Mouse (Mus musculus) mesoderm, embryonic 11.5 days (tissue): ENCODE results near the gene BC147527.
A peak's percentile ranks its signal among the peaks of the same experiment; 100 is the strongest.
"Not testable (repeated sequence)": the region's sequence is repeated elsewhere in the genome, so short reads cannot be mapped to it uniquely, and the experiment has no call there.

Experiments used
- DNase-seq: peaks from one replicate; pipeline ENCODE4 v3.0.0-alpha.2; 2012; ENCODE audit warnings: low read depth, low spot score

BC147527 gene

DNA sequence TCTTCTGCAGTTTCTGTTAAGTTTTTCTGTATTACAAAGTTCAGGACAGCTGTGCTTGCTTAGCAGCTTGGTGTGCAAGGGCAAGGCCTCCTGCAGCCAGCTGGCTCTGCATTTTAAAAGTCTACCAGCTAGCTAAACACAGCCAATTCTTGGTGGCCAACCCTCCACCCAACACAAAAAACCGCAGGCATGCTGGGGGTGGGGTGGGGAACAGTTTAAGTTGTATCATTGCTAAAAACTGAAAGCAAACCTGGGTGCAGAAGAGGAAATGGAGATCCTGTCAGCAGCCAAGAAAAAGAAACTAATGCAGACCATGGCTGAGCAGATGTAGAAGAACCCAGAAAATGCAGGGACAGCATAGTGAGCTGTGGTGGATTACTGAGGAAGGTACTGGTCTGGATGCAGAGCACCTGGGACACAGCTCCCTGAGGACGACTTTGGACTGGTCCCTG is at the start of gene BC147527:
Gene BC147527 (plus strand): TSS at position 402 of the 452 bp plus-strand sequence.
- no peak for DNase-seq

DNA sequence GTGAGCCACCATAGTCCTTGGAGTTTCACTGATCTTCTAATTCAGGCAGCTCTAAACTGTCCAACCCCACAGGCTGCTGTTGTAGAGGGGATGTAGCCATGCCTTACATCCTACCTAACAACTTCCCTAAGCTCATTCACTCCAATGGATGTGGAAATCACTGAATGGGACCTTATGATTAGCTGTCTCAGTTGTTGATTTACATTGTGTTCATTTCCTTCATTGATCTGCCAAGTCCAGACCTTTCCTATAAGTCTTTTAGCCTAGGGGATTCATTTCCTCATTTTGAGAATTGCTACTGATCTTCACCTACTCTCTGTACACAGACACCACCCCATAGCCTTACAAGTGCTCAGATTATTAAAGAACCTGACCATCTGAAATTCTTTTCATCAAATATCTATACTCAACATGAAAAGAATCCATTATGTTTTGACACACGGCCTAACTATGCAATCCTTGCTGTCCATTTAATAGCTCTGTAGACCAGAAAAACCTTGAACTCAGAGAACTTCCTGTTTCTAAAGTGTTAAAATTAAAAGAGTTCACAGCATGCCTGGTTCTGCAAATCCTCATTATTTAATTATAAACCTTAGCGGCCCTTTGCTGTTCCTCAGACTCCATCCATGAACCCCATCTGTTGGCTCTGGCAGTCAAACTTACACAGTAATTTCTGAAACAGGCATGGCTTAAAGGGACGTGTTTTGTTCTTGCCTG is 48.8 kb upstream of the BC147527 start:
- not testable (repeated sequence) for DNase-seq

DNA sequence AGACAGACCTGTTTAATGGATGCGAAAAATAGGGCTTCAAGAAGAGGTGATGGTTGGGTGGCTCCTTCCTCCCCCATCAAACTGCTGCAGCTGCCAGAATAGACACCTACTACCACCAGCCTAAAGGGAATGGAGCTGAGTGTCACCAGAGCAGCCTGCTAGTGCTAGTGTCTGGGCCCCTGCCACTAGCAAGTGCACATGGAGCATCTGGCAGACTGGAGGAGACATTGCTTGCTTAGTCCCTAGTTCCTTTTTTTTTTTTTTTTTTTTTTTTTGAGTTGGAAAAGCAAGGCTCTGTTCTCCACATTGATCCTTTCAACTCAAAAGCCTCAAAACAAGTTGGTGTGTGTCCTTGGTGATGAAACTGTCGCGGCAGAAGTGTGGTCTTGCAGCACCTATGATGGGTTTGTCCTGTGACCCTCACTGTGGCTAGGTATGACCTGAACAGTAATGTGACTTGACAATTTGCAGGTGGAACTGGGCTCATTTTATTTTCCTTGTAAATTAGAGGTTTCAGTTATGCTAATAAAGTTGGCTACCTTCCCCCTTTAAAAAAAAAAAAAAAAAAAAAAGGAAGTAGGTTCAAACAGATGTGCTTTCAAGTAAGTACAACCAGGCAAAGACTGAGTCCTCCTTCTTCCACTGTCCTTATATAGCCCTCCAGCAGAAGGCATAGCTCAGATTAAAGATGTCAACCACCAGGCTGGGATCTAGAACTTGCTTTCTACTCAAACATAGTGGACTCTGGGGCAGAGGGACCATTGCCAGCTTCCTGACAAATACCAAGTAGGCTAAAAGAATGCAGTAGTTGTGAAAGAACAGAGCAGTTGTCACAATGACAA is 41.2 kb upstream of the BC147527 start:
- not testable (repeated sequence) for DNase-seq

DNA sequence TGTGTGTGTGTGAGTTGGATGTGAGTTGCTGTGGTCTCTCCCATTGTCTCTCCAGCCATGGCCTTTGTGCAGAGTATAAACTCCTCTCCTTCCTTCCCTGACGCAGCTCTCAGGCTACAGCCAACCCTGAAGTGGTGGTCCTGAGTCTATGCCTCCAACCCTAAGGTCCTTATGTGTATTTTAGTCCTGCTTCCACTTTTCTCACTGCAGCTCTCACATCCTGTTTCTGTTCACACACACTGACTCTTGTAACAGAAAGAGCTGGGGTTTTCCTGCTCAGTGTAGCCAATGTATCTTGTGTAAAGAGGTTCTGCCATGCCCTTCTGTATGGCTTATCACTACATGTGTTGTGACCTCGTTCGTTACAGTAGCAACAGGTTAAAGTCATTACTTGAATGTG is 40.5 kb upstream of the BC147527 start:
- DNase-seq, result not testable (repeated sequence)

DNA sequence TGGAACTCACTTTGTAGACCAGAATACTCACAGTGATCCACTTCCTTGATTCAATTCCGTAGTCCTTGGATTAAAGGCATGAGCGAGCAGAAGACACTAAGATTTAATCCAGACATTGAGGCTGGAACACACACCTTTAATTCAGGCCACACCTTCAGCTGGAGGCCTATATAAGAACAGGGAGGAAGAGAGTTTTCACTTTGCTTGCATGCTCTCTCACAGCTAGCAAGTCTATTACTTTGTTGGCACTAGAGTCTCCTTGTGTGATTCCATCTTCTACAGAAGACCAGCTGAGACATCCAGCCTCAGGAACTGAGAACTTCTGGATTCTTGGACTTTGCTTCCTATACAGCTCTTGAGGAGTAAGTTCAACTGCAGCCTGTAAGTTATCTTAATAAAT is 37.3 kb upstream of the BC147527 start, which contains the start of gene AF067061:
Gene AF067061 (plus strand): TSS at position 245 of the 400 bp plus-strand sequence.
- not testable (repeated sequence) for DNase-seq

DNA sequence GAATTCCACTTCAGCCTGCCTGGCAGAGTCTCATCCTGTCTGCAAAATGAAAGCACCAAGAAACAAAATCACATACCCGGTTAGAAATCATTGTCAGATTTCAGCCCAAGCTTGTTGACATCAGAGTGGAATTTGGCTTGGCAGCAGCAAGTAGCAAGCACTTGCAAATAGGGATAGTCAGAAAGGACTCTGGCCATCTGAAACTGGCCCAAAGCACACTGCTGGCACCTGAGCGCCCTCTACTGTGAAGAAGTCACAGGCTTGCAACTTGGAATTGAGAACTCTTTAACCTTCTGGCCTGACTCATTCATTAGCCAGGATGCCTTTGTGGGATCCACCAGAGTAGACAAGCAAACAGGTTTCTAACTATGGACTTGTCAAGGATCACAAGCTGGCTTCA is 22.4 kb upstream of the BC147527 start:
- DNase-seq, result not testable (repeated sequence)

DNA sequence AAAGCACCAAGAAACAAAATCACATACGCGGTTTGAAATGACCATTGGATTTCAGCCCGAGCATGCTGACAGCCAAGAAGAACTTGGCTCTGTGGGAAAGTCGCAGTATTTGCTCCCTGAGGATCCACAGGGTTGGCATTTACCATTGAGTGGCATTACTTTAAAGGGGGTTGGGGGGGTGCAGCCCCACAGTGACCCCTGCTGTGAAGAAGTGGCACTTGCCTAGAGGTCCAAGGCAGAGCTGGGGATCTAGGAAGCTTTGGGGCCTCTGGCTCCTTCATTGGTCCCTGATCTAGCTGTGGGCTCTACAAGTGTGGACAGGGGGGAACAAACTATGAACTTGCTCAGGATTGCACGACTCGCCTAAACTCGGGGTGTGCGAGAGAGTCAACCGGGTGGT is 21.4 kb upstream of the BC147527 start:
- DNase-seq, result no peak

DNA sequence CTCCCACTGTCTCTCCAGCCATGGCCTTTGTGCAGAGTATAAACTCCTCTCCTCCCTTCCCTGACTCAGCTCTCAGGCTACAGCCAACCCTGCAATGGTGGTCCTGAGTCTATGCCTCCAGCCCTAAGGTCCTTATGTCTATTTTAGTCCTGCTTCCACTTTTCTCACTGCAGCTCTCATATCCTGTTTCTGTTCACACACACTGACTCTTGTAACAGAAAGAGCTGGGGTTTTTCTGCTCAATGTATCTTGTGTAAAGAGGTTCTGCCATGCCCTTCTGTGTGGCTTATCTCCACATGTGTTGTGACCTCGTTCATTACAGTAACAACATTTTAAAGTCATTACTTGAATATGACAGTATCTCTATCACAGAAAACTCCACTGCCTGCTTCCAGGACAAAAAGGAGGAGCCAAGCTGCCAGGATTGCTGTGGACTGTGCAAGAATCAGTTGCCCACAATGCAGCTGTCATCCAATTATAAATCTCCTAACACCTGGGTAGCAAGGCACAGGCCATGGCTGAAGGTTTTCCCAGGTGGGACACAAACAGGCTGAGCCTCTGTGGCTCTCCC is 783 bp upstream of the BC147527 start:
- no peak for DNase-seq

DNA sequence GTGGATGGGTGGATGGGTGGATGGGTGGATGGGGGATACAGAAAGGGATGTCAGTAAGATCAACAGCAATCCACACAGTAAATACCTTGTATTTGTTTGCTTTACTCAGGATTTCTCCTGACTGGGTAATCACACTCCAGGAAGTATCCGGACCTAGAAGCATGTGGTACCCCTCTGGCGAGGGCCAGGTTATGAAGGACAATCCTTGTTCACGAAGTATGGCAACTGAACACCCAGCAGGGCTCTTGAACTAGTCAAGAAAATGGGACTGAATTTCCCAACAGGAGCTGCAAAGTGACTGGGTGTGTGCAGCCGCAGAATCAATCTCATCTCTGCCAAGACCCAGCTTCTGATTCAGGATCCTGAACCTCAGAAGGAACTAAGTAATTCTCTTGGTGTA is 661 bp downstream of the BC147527 start:
- no peak for DNase-seq

DNA sequence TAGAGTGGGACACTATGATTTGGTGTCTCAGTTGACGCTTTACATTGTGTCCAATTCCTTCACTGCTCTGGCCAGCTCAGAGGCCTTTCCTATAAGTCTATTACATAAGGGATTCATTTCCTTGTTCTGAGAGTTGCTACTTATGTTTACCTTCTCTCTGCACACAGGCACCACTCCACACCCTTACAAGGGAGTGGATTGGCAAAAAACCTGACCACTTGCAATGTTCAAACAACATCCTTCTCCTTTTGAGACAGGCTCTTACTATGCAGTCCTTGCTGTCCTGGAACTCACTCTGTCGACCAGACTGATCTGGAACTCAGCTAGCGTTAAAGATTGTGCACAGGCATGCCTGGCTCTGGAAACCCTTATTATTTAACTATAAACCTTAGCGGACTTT is 10.6 kb downstream of the BC147527 start:
- no peak for DNase-seq

DNA sequence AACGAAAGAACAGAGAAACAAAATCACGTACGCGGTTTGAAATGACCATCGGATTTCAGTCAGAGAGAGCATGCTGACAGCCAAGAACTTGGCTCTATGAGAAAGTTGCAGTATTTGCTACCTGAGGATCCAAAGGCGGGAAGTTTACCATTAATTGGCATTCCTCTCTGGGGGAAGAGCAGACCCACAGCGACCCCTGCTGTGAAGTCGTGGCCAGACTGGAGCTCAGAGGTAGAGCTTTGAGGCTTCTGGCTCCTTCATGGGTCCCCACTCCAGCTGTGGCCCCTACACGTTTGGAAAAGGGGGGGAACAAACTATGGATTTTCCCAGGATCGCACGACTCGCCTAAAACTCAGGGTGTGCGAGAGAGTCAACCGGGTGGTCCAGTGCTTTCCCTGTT is 13.4 kb downstream of the BC147527 start:
- peak; percentile 6 for DNase-seq

DNA sequence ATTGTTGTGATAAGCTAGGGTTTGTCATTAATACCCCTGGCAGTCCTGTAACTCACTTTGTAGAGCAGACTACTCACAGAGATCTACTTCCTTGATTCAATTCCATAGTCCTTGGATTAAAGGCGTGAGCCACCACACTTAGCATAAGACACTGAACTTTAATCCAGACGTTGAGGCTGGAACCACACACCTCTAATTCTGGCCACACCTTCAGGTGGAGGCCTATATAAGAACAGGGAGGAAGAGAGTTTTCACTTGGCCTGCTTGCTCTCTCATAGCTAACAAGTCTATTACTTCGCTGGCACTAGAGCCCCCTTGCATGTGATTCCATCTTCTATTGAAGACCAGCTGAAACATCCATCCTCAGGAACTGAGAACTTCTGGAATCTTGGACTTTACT is 16.4 kb downstream of the BC147527 start, which contains the start of gene Tcstv3:
Gene Tcstv3 (plus strand): TSS at position 301 of the 400 bp plus-strand sequence.
- not testable (repeated sequence) for DNase-seq

DNA sequence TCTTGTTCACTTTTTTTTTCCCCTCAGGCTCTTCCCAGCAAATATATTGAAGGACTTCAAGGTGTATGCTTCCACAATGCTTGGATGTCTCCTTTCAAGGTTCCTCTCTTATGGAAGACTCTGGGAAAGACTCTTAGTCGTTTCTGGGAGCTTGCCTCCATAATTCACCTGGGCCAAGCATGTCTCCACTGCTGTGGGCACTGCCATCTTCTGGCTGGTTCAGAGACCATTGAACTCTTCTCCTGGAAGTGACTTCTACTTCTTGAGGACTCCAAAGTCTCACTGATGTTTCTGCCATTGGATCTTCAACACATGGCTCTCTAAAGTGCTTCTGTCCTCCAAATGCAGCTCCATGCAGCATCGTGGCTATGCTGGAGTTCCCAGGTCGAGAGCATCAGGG is 20.0 kb downstream of the BC147527 start:
- peak; percentile 1 for DNase-seq

DNA sequence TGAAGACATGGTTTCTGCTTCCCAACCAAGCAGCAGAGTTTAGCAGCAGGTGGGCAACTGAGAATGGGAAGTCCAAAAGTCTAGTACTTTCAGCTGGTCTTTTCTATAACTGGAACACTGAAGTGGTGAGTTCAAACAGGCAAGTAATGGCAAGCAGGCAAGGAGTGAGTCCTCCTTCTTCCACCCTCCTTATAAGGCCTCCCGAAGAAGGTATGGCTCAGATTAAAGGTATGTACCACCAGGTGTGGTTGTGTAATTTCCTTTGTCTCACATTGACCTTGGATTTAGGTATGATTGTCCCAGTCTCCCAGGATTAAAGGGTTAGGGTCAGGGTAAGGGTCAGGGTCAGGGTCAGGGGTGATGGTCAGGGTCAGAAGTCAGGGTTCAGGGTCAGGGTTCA is 20.5 kb downstream of the BC147527 start:
- DNase-seq, result peak; percentile 28
